Mouse (Mus musculus) small intestine, adult 2 months (tissue): ENCODE results near the gene Armc7.

ENCODE experiments used
- CTCF ChIP-seq: fragments of 200-500 bp; IDR thresholded peaks from 2 replicates; pipeline ENCODE4 v1.5.1; 2012; ENCODE audit warnings: low read depth, mild to moderate bottlenecking, control low read depth, inconsistent platforms, low read length, moderate library complexity, mixed read lengths; ENCODE audit not compliant: insufficient replicate concordance, insufficient read length; ENCODE audit errors: extremely low read depth
- POLR2A ChIP-seq: fragments of 200-500 bp; IDR thresholded peaks from 2 replicates; pipeline ENCODE4 v1.6.1; 2012; ENCODE audit warnings: low read depth, mild to moderate bottlenecking, control low read depth, inconsistent platforms, low read length, moderate library complexity

DNA sequence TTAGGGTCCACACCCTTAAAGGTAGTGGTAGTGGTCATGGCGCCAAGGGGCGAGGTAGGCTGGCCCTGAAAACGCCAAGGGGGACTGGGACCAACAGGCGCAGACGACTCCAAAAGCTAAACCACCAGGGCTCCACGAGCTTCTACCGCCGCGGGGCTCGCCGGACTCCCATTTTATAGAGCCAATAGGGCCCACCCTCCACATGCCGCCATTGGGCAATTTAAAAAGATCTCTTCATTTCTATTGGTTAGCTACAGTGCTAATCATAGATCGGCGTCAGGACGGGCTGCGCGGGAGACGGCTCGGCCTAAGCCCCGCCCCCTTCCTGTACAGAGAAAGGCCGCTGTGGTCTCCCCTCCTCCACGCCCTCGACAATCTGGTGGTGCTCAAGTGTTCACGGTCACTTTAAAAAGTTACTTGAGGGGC is 38.8 kb downstream of the Armc7 start, which contains the start of gene Jpt1:
- TF ChIP-seq CTCF: no peak
- peak; percentile 100 for TF ChIP-seq POLR2A
